Mouse (Mus musculus): ENCODE measurements around the gene Tshz2. TPM values are rescaled to one million over a fixed set of nuclear protein-coding genes. Genes with fewer than 3 reads are reported as not detected.

Gene Tshz2
- polyA plus RNA-seq, 1 experiment from 2014 or later = 3.2 TPM

- H3K27ac ChIP-seq (ENCODE audit: low read length) = no peak overlapping the region
- H3K9ac ChIP-seq (ENCODE audit: low read length) = no peak overlapping the region
- no peaks in the 10 kb centered on the region for H3K9me3 ChIP-seq (replicated peaks; ENCODE audit: control insufficient read depth, low read length)
Observed at GRCm38 (mm10) chr2:169597357-169597756, 35.5 kb upstream of the Tshz2 start.

GRCm38 (mm10) chr2:169597971-169598370, 34.8 kb upstream of the Tshz2 start:
- Histone ChIP-seq H3K9ac (ENCODE audit: low read length) (no peak overlapping the region), H3K27me3 (ENCODE audit: control insufficient read depth, insufficient read depth, low read length) (no peaks in the 10 kb centered on the region), H3K9me3 (replicated peaks; ENCODE audit: control insufficient read depth, low read length) (no peaks in the 10 kb centered on the region), H3K4me3 (ENCODE audit: low read length) (no peak overlapping the region), H3K4me2 (ENCODE audit: low read depth, low read length) (no peak overlapping the region), H3K4me1 (ENCODE audit: control insufficient read depth, insufficient read depth, low read length) (no peaks in the 10 kb centered on the region), H3K27ac (ENCODE audit: low read length) (no peak overlapping the region), H3K36me3 (ENCODE audit: control insufficient read depth, insufficient read depth) (no peaks in the 10 kb centered on the region)
- no peak for ATAC-seq (replicated peaks; ENCODE audit: extremely low read depth, insufficient read depth, low FRiP score)
- 81% methylated on average over 8 of the region's 8 CpGs for WGBS

More at GRCm38 (mm10) chr2:169597357-169597756, 35.5 kb upstream of the Tshz2 start:
- Histone ChIP-seq H3K36me3 (ENCODE audit: control insufficient read depth, insufficient read depth) (no peaks in the 10 kb centered on the region), H3K27me3 (ENCODE audit: control insufficient read depth, insufficient read depth, low read length) (no peaks in the 10 kb centered on the region), H3K4me2 (ENCODE audit: low read depth, low read length) (no peak overlapping the region), H3K4me3 (ENCODE audit: low read length) (no peak overlapping the region), H3K4me1 (ENCODE audit: control insufficient read depth, insufficient read depth, low read length) (no peaks in the 10 kb centered on the region)
- ATAC-seq (replicated peaks; ENCODE audit: extremely low read depth, insufficient read depth, low FRiP score) = no peak
- WGBS = 84% methylated on average over 6 of the region's 6 CpGs

GRCm38 (mm10) chr2:169599591-169599990, 33.2 kb upstream of the Tshz2 start:
- no peak overlapping the region for H3K4me2 ChIP-seq (ENCODE audit: low read depth, low read length)
- H3K36me3 ChIP-seq (ENCODE audit: control insufficient read depth, insufficient read depth) = no peaks in the 10 kb centered on the region
- no peaks in the 10 kb centered on the region for H3K4me1 ChIP-seq (ENCODE audit: control insufficient read depth, insufficient read depth, low read length)
- WGBS = 84% methylated on average over 4 of the region's 4 CpGs
- no peaks in the 10 kb centered on the region for H3K27me3 ChIP-seq (ENCODE audit: control insufficient read depth, insufficient read depth, low read length)
- H3K9me3 ChIP-seq (replicated peaks; ENCODE audit: control insufficient read depth, low read length) = no peaks in the 10 kb centered on the region
- H3K9ac ChIP-seq (ENCODE audit: low read length) = no peak overlapping the region
- ATAC-seq (replicated peaks; ENCODE audit: extremely low read depth, insufficient read depth, low FRiP score) = no peak
- no peak overlapping the region for H3K4me3 ChIP-seq (ENCODE audit: low read length)
- H3K27ac ChIP-seq (ENCODE audit: low read length) = no peak overlapping the region

- no peak for ATAC-seq (replicated peaks; ENCODE audit: extremely low read depth, insufficient read depth, low FRiP score)
- Histone ChIP-seq H3K27ac (ENCODE audit: low read length) (no peak overlapping the region), H3K4me2 (ENCODE audit: low read depth, low read length) (no peak overlapping the region), H3K4me3 (ENCODE audit: low read length) (no peak overlapping the region), H3K4me1 (ENCODE audit: control insufficient read depth, insufficient read depth, low read length) (no peaks in the 10 kb centered on the region), H3K27me3 (ENCODE audit: control insufficient read depth, insufficient read depth, low read length) (no peaks in the 10 kb centered on the region), H3K9ac (ENCODE audit: low read length) (no peak overlapping the region), H3K9me3 (replicated peaks; ENCODE audit: control insufficient read depth, low read length) (no peaks in the 10 kb centered on the region), H3K36me3 (ENCODE audit: control insufficient read depth, insufficient read depth) (no peaks in the 10 kb centered on the region)
- WGBS = 73% methylated on average over 6 of the region's 6 CpGs
Observed at GRCm38 (mm10) chr2:169600163-169600562, 32.6 kb upstream of the Tshz2 start.

- ATAC-seq (replicated peaks; ENCODE audit: extremely low read depth, insufficient read depth, low FRiP score) = no peak
- Histone ChIP-seq H3K4me2 (ENCODE audit: low read depth, low read length) (no peak overlapping the region), H3K36me3 (ENCODE audit: control insufficient read depth, insufficient read depth) (no peaks in the 10 kb centered on the region), H3K4me1 (ENCODE audit: control insufficient read depth, insufficient read depth, low read length) (no peaks in the 10 kb centered on the region), H3K27me3 (ENCODE audit: control insufficient read depth, insufficient read depth, low read length) (no peaks in the 10 kb centered on the region), H3K9me3 (replicated peaks; ENCODE audit: control insufficient read depth, low read length) (no peaks in the 10 kb centered on the region), H3K27ac (ENCODE audit: low read length) (no peak overlapping the region), H3K9ac (ENCODE audit: low read length) (no peak overlapping the region), H3K4me3 (ENCODE audit: low read length) (no peak overlapping the region)
- 76% methylated on average over 13 of the region's 13 CpGs for WGBS
Observed at GRCm38 (mm10) chr2:169606901-169607678, 25.7 kb upstream of the Tshz2 start.

- no peaks in the 10 kb centered on the region for H3K27me3 ChIP-seq (ENCODE audit: control insufficient read depth, insufficient read depth, low read length)
- WGBS = 19% methylated on average over 2 of the region's 2 CpGs
- no peak overlapping the region for H3K4me3 ChIP-seq (ENCODE audit: low read length)
- no peaks in the 10 kb centered on the region for H3K9me3 ChIP-seq (replicated peaks; ENCODE audit: control insufficient read depth, low read length)
- no peaks in the 10 kb centered on the region for H3K36me3 ChIP-seq (ENCODE audit: control insufficient read depth, insufficient read depth)
- ATAC-seq (replicated peaks; ENCODE audit: extremely low read depth, insufficient read depth, low FRiP score) = no peak; the same call in 1 of the 2 replicates
- H3K27ac ChIP-seq (ENCODE audit: low read length) = no peak overlapping the region
- no peaks in the 10 kb centered on the region for H3K4me1 ChIP-seq (ENCODE audit: control insufficient read depth, insufficient read depth, low read length)
- no peak overlapping the region for H3K4me2 ChIP-seq (ENCODE audit: low read depth, low read length)
- H3K9ac ChIP-seq (ENCODE audit: low read length) = no peak overlapping the region
Observed at GRCm38 (mm10) chr2:169607787-169608186, 25.0 kb upstream of the Tshz2 start.

- H3K36me3 ChIP-seq (ENCODE audit: control insufficient read depth, insufficient read depth) = no peaks in the 10 kb centered on the region
- no peaks in the 10 kb centered on the region for H3K27me3 ChIP-seq (ENCODE audit: control insufficient read depth, insufficient read depth, low read length)
- no peak overlapping the region for H3K4me3 ChIP-seq (ENCODE audit: low read length)
- H3K4me2 ChIP-seq (ENCODE audit: low read depth, low read length) = peak overlapping the region; percentile 10
- 47% methylated on average over 13 of the region's 13 CpGs for WGBS
- no peak for ATAC-seq (replicated peaks; ENCODE audit: extremely low read depth, insufficient read depth, low FRiP score)
- no peaks in the 10 kb centered on the region for H3K4me1 ChIP-seq (ENCODE audit: control insufficient read depth, insufficient read depth, low read length)
- H3K9me3 ChIP-seq (replicated peaks; ENCODE audit: control insufficient read depth, low read length) = no peaks in the 10 kb centered on the region
- no peak overlapping the region for H3K27ac ChIP-seq (ENCODE audit: low read length)
- no peak overlapping the region for H3K9ac ChIP-seq (ENCODE audit: low read length)
Observed at GRCm38 (mm10) chr2:169609956-169610355, 22.9 kb upstream of the Tshz2 start.

GRCm38 (mm10) chr2:169610882-169611281, 21.9 kb upstream of the Tshz2 start:
- 88% methylated on average over 8 of the region's 8 CpGs for WGBS

GRCm38 (mm10) chr2:169611557-169611956, 21.3 kb upstream of the Tshz2 start:
- H3K4me2 ChIP-seq (ENCODE audit: low read depth, low read length) = no peak overlapping the region
- no peak overlapping the region for H3K27ac ChIP-seq (ENCODE audit: low read length)
- H3K4me1 ChIP-seq (ENCODE audit: control insufficient read depth, insufficient read depth, low read length) = no peaks in the 10 kb centered on the region
- 47% methylated on average over 7 of the region's 7 CpGs for WGBS
- H3K4me3 ChIP-seq (ENCODE audit: low read length) = no peak overlapping the region
- no peaks in the 10 kb centered on the region for H3K36me3 ChIP-seq (ENCODE audit: control insufficient read depth, insufficient read depth)
- no peak for ATAC-seq (replicated peaks; ENCODE audit: extremely low read depth, insufficient read depth, low FRiP score)
- no peaks in the 10 kb centered on the region for H3K9me3 ChIP-seq (replicated peaks; ENCODE audit: control insufficient read depth, low read length)
- no peaks in the 10 kb centered on the region for H3K27me3 ChIP-seq (ENCODE audit: control insufficient read depth, insufficient read depth, low read length)
- no peak overlapping the region for H3K9ac ChIP-seq (ENCODE audit: low read length)

More at GRCm38 (mm10) chr2:169610882-169611281, 21.9 kb upstream of the Tshz2 start:
- Histone ChIP-seq H3K4me3 (ENCODE audit: low read length) (no peak overlapping the region), H3K9ac (ENCODE audit: low read length) (no peak overlapping the region), H3K36me3 (ENCODE audit: control insufficient read depth, insufficient read depth) (no peaks in the 10 kb centered on the region), H3K9me3 (replicated peaks; ENCODE audit: control insufficient read depth, low read length) (no peaks in the 10 kb centered on the region), H3K27ac (ENCODE audit: low read length) (no peak overlapping the region), H3K4me1 (ENCODE audit: control insufficient read depth, insufficient read depth, low read length) (no peaks in the 10 kb centered on the region), H3K27me3 (ENCODE audit: control insufficient read depth, insufficient read depth, low read length) (no peaks in the 10 kb centered on the region), H3K4me2 (ENCODE audit: low read depth, low read length) (no peak overlapping the region)
- ATAC-seq (replicated peaks; ENCODE audit: extremely low read depth, insufficient read depth, low FRiP score) = no peak
